Mouse (Mus musculus): ENCODE measurements around the gene Tnp1.

DNA sequence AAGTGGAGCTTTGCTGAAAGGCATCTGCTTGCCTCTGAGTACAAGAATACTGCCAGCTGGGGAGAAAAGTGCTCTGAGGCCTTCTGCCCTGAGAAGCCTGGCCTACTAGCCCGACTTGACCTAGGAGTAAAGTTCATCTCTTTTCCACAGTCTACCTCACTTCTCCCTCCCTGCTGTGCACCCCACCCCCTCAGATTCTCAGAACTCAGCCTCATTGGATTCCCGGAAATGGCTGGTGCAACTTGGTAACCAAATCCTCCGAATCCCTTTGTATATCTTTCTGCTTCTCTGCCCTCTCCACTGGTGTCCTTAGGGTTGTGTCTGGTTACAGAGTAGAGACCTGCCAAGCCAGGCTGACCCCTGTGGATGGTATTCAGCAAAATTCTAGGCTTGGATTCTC, 20.8 kb upstream of the Tnp1 start:
- no peak for TF ChIP-seq POLR2A (IDR thresholded peaks at IDR 0.05; ENCODE audit: insufficient read depth, low read length)
- no peak for TF ChIP-seq CTCF (IDR thresholded peaks at IDR 0.05; ENCODE audit: low read depth, low read length)
- no peak for TF ChIP-seq EP300 (IDR thresholded peaks at IDR 0.05; ENCODE audit: insufficient read depth, low read depth, low read length)
